Mouse (Mus musculus): ENCODE measurements around the gene Car10. TPM values are rescaled to one million over a fixed set of nuclear protein-coding genes. Genes with fewer than 3 reads are reported as not detected.
A peak's percentile ranks its signal among the peaks of the same experiment; 100 is the strongest.

Gene Car10
- total RNA-seq, 2 experiments from 2014 or later, result not detected

- no peak for ATAC-seq (ENCODE audit: poor library complexity, severe bottlenecking)
These were observed 390.2 kb downstream of the Car10 start for GRCm38 (mm10) chr11:93487913-93488604.

GRCm38 (mm10) chr11:93490211-93490820 lies 392.5 kb downstream of the Car10 start:
- ATAC-seq (ENCODE audit: poor library complexity, severe bottlenecking), result no peak

DNA sequence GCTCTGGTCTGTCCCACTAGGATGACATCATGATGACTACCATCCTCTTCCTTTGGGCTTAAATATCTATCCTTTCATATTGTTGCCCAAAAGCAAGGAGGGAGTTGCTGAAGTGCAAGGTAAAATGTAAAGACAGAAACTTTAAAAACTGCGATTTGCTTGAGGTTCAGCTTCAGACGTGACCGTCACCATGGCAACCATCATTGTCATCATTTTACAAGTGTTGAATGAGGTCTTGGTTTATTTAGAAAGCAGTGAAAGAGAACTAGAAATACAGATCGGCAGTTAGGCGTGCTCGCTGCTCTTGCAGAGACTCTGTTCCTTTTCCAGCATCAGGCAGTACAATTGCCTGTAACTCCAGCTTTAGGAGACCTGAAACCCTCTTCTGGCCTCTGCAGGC lies 400.1 kb downstream of the Car10 start:
- ATAC-seq (ENCODE audit: poor library complexity, severe bottlenecking), result no peak

- ATAC-seq (ENCODE audit: poor library complexity, severe bottlenecking), result no peak
These were observed 402.6 kb downstream of the Car10 start for GRCm38 (mm10) chr11:93500442-93500841.

DNA sequence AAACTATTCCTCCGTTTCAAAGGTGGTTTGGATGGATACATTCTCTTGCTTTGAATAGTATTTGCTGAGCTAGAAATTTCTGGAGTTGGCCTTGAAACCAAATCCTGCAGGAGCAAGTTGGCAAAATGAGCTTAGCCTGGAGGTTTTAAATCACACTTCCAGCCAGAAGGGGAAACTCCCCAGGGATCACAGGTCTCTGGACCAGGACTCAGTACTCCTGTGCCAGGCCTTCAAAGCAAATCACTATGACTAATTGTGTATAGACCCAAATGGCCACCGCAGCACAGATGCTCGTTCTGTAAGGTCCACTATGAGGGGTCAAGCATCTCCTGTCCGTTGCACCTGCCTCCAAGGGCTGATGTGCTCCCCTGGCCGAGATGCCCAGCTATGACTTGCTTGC lies 403.8 kb downstream of the Car10 start:
- no peak for ATAC-seq (ENCODE audit: poor library complexity, severe bottlenecking)

- no peak for ATAC-seq (ENCODE audit: poor library complexity, severe bottlenecking)
These were observed 405.0 kb downstream of the Car10 start for GRCm38 (mm10) chr11:93502864-93503263.

DNA sequence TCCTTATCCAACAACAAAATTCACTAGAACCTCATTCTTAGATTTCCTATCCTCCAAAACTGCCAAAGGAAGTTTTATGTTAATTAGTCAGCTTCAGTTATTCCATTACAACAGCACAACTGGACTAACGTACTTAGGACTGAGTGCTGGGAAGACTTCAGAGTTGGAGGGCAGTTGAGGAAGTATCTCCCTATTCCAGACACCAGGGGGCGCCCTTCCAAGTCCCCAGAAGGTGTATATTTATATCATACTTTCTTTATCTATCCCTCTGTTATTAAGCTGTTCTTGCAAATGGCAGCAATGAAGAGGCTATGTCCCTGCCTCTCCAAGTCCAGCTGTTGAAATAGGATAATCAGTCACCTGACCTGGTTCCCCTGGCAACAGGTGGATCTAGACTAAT lies 405.6 kb downstream of the Car10 start:
- peak; percentile 72 for ATAC-seq (ENCODE audit: poor library complexity, severe bottlenecking)

- ATAC-seq (ENCODE audit: poor library complexity, severe bottlenecking), result no peak
These were observed 411.9 kb downstream of the Car10 start for GRCm38 (mm10) chr11:93509527-93510235.

GRCm38 (mm10) chr11:93512843-93513242 lies 415.0 kb downstream of the Car10 start:
- ATAC-seq (ENCODE audit: poor library complexity, severe bottlenecking), result peak; percentile 68

- ATAC-seq (ENCODE audit: poor library complexity, severe bottlenecking), result no peak
These were observed 416.6 kb downstream of the Car10 start for GRCm38 (mm10) chr11:93514396-93514795.

DNA sequence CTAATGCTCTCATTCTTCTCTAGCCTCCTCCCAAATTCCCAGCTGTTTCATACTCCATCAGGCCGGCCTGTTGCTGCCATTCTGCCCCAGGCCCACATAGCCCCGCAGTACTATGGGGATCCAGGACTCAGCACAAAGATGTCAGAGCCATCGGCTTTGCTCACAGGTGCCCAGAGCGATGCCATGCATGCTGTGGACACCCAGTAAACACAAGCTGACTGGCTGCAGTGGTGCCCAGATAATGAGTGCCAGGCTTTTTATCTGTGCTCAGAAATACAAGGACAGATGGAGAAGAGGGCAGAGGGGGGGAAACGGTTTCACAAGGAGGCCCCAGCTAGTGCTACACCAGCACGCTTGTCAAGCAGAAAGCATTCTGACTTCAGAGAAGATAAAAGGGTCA lies 417.7 kb downstream of the Car10 start:
- ATAC-seq (ENCODE audit: poor library complexity, severe bottlenecking), result no peak

DNA sequence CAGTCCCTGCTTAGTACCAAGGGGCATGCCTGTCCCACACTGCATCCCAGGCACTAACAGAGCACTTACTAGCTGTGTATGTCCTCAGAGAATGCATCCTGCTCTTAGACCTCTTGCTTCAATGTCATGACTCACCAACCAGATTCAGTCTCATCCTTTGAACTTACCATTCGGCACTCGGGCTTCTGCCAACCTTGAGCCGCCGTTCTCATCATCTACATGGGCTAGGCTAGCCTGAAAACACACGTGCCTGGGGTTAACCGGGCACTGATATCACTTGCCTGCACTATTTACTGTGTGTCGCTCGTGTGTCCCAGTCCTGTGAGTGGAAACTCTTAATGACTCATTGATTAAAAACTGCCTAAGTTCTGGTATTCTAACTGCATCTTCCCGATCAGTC lies 418.4 kb downstream of the Car10 start:
- ATAC-seq (ENCODE audit: poor library complexity, severe bottlenecking), result no peak

- peak; percentile 44; the same call in 1 of the 2 replicates for ATAC-seq (ENCODE audit: poor library complexity, severe bottlenecking)
These were observed 419.1 kb downstream of the Car10 start for GRCm38 (mm10) chr11:93516946-93517345.

- no peak for ATAC-seq (ENCODE audit: poor library complexity, severe bottlenecking)
These were observed 424.7 kb downstream of the Car10 start for GRCm38 (mm10) chr11:93522501-93522900.

GRCm38 (mm10) chr11:93525921-93526320 lies 428.1 kb downstream of the Car10 start:
- no peak for ATAC-seq (ENCODE audit: poor library complexity, severe bottlenecking)

GRCm38 (mm10) chr11:93531029-93531680 lies 433.3 kb downstream of the Car10 start:
- ATAC-seq (ENCODE audit: poor library complexity, severe bottlenecking), result no peak

- ATAC-seq (ENCODE audit: poor library complexity, severe bottlenecking), result no peak
These were observed 438.4 kb downstream of the Car10 start for GRCm38 (mm10) chr11:93536244-93536643.

- ATAC-seq (ENCODE audit: poor library complexity, severe bottlenecking), result no peak
These were observed 451.1 kb downstream of the Car10 start for GRCm38 (mm10) chr11:93548904-93549303.

GRCm38 (mm10) chr11:93550908-93551307 lies 453.1 kb downstream of the Car10 start:
- ATAC-seq (ENCODE audit: poor library complexity, severe bottlenecking), result no peak; the same call in 1 of the 2 replicates

GRCm38 (mm10) chr11:93559118-93559517 lies 461.3 kb downstream of the Car10 start:
- ATAC-seq (ENCODE audit: poor library complexity, severe bottlenecking), result no peak

GRCm38 (mm10) chr11:93560570-93560969 lies 462.7 kb downstream of the Car10 start:
- no peak for ATAC-seq (ENCODE audit: poor library complexity, severe bottlenecking)
